Mouse (Mus musculus) ovary, postnatal 10 days (tissue): Measurements from ENCODE around the gene 1700020L24Rik.

Source experiments
- DNase-seq: peaks from one replicate; pipeline ENCODE4 v3.0.0; 2022; ENCODE audit warnings: low spot score

Gene 1700020L24Rik

DNA sequence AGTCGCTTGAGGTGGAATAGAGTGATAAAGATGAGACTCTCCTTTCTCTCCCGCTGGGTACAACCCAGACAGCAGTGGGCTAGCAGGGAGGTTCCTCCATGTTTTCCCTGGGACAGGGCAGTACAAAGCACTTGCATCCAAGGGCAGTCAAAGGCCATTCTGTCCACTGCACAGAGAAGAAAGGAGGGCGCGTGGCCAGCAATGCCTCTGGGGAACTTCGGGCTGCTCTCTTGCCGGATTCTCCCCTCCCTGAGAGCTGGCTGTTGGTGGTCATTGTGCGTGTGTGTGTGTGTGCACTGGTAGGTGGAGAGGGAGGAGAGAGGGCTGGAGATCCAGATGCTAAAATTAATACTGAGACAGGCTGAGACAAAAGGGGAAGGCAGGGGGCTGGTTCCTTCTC lies 3.8 kb downstream of the 1700020L24Rik start:
- no peak for DNase-seq

DNA sequence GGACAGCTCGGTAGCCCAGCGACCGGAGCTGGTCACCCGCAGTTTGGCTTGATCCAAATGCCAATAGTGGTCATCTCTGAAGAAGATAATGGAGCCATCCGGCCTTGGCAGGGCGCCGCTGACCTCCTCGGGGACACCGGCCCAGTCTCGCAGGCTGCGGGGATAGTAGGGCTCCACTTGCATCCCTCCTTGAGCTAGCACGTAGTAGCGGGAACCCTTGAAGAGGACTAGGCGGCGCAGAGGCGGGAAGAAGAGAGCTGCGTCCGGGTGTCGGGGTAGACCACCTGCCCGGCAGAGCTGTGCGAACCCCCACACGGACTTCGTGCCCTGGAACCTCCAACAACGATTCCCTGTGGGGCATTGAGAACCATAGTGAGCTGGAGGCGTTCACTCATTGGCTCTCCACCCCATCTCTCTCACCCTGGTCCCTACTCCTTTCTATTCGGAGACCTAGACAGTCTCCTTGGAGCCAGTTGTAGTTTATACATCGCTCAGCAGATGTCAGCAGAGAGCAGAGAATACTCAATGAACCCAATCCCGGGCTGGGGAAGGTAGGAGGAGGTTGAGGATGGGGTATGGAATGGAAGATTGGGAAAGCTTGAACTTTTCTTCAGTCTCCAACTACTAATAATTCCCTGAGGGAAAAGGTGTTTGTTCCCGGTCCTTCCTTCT lies 5.3 kb downstream of the 1700020L24Rik start:
- peak; percentile 42 for DNase-seq

DNA sequence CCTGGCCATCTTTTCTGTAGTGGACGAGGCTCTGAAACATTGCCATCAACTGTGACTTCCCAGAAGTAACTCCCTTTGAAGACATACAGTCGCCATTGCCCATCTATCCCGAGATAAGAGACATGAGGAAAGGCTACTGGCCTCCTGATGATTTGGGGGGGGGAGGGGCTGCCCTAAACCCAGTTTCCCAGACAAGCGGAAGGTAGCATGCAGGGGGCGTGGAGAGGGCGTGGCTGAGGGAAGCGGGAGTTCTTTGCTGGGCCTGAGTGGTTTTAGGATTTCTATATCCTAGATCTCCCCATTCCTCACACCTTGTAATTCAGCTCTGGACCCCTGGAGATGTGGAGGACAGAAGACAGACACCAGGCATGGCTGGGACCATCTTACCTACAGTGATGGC lies 6.3 kb downstream of the 1700020L24Rik start:
- DNase-seq = no peak

- DNase-seq = no peak
These were observed 7.5 kb downstream of the 1700020L24Rik start for GRCm38 (mm10) chr11:83445001-83445400.

DNA sequence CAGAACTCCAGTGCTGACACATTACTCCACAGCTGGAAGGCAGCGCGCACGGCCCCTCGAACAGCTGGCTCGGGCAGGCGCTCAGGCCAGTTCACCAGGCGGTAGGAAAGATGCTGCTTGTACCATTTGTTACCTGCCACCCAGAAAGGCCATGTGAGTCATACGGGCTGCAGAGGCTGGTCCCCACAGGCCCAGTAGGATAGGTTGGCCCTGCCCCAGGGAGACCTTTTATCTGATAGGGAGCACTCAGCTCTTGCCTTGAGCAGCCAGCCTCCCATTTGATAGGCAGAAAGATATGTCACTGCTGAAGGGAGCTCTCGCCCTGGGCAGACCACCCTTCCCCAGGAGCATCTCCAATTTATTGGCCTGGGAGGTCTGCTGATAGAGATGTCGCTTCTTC lies 10.1 kb downstream of the 1700020L24Rik start:
- no peak for DNase-seq

GRCm38 (mm10) chr11:83448021-83448926 lies 10.8 kb downstream of the 1700020L24Rik start:
- DNase-seq = no peak

GRCm38 (mm10) chr11:83448927-83449236 lies 11.4 kb downstream of the 1700020L24Rik start:
- DNase-seq = no peak

GRCm38 (mm10) chr11:83449298-83449697 lies 11.8 kb downstream of the 1700020L24Rik start:
- DNase-seq = no peak

DNA sequence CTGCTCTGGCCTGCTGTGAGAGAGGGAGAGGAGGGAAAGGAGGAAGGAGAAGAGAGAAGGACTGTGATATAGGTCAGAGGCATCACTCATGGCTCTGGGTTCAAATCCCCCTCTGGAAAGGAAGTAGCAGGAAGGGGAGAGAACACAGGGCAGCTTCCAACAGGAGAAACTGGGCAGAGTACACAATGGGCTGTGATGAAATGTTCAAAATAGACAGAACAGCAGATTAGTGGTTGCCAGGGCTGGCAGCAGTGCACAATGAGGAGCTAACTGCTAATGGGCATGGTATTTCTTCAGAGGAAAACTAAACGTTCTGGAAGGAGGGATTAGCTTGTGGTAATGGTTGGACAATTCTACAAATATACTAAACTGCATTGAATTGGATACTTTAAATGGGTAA lies 13.1 kb downstream of the 1700020L24Rik start:
- no peak for DNase-seq

DNA sequence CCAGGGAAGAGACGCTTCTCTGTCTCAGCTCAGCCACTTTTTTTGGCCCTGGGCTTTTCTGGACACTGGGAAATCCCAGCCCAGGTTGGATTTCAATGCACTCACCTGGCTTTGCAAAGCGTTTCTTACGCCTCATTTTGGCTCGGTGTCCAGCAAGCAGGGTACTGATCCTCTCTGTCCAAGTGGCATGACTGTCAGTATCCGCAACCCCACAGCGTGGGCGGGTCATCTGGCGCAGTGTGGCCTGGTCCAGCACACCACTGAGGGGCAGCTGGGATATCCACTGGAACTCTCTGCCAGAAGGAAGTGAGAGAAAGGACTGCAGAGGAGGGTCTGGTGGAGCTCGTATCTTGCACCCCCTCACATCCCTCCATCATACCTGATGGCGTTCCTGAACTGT lies 13.8 kb downstream of the 1700020L24Rik start:
- DNase-seq = no peak

GRCm38 (mm10) chr11:83454548-83454947 lies 17.1 kb downstream of the 1700020L24Rik start:
- DNase-seq = no peak

DNA sequence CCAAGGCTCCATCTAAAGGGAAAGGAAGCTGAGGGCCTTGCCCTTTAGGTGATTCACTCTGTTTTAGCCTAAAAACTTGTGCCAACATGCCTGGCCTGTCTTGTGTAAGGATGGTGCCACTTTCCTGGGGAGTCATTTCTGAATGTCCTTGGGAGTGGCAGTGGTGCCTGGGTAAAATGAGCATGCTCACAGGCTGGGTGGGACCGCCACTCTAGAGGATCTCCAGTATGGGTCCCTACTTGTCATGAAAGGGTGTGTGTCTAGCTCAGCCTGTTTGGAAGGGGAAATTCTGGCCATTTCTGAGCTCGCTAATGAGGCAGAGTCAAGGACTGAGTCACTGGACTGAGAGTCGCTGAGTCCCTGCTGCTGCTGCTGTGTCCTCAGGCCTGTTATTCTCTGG lies 18.1 kb downstream of the 1700020L24Rik start:
- DNase-seq = no peak

GRCm38 (mm10) chr11:83457257-83457656 lies 19.8 kb downstream of the 1700020L24Rik start:
- DNase-seq = no peak

DNA sequence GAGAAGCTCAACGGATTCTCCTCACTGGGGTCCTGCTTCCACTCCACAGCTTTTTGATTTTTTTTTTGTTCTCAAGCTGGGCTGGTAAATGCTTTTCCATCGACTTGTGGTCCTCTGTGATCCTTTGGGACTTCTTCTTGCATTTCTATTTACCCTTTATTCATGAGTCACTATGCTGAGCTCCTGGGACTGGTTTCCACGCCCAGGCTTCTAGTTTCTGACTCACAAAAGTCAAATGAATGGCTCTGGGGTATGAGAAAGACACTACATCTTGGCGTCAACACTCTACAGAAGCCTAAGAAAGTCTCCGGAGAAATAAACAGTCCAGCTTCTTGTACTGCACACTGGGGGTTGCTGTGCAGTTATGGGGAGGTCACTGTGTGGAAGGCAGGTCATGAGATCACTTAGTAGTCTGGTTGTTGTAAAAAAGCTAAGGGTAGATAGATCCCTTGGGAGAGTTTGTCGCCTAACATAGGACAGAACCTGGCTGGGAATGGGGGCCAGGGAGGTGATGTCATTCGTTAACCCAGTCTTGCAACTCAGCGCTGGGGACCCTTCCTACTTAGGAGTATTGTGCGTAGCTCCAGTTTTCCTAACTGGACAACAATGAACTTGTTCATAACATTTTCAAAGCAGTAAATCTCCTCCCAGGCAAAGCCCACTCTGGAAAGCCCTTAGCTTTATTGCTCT lies 20.6 kb downstream of the 1700020L24Rik start:
- no peak for DNase-seq

DNA sequence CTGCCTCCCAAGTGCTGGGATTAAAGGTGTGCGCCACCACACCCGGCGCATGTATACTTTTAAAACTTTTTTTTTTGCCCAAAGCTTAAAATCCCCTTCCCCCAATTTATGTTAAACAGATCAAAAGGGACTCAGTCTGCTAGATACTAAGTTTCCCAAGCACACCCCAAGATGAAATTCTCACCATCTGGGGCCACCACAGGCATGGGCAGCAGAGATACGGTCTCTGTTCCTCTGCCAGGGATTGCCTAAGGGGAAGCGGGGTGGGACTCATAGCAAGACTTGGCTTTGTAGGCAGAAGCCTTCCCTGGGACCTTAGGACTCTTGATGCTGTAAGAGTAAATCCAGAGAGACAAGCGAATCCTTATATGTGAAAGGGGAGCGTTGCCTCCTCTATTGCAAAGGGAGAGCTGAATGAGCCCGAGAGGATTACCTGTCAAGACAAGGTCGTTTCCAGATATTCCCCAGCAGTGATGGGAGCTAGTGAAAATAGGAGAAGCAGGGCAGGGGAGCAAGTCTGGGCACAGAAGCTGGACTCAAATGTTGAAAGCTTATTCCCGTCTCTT lies 24.1 kb downstream of the 1700020L24Rik start:
- DNase-seq = no peak

DNA sequence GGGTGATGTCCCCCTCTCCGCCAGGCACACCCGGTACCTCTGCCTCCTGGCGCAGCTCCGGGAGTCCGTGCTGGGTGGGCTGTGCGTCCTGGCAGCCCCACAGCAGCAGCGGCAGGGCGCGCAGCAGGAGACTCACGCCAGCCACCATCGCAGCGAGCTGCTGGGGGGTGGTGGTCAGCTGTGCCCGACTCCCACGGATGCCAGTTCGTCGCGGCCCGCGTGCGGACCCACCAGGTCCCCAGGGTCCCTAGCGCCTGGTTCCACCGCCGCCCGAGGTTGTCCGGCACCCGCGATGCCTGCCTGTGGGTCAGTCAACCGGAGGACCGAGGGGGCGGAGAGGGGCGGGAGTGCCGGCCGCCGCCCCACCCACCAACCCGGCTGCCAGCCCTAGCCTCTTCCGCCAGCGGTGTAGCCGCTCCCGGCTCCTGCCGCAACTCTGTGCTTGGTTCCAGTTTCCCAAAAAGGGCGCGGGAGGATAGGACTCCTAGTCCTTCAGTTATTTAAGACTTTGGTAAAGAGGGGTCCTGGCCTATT lies 25.3 kb downstream of the 1700020L24Rik start, which contains the start of gene Mmp28:
Gene Mmp28, minus strand, starts transcription at position 361 of the 534 bp plus-strand sequence.
- DNase-seq = no peak

DNA sequence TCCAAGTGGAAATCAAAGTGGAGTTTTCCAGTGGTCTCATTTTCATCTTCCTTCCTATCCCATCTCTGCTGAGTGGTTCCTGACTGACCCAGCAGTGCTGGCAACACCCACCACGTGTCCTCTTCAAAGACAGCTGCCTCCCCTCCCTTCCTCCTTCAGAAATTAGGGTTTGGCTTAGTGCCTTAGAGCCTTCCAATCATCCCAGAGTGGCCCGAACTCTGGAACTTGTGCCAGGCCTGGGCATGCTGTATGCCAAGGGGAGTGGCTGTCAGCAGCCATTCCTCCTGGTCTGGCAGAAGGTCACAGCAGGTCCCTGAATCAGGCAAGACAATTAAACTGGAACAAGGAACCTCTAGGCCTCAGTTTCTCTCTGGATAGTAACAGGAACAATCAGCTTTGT lies 28.5 kb downstream of the 1700020L24Rik start:
- no peak for DNase-seq

- DNase-seq = no peak
These were observed 29.7 kb downstream of the 1700020L24Rik start for GRCm38 (mm10) chr11:83467120-83467652.

GRCm38 (mm10) chr11:83468765-83469164 lies 31.3 kb downstream of the 1700020L24Rik start:
- DNase-seq = no peak

DNA sequence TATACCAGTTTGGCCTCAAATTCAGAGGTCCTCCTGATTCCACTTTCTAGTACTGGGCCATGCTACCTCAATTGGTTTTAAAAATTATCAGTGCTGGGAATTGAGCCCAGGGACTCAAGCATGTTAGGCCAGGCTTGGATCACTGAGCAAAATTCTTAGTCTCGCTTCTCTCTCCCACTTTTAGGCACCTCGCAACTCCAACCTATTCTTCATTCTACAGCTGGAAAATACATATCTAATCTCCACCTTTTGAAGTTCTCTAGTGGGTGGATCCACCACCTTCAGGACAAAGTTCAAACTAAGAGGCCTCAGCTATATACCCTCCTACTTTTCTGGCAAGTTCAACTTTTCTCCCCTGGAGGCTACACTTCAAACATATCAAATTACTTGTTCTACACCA lies 34.3 kb downstream of the 1700020L24Rik start:
- no peak for DNase-seq

DNA sequence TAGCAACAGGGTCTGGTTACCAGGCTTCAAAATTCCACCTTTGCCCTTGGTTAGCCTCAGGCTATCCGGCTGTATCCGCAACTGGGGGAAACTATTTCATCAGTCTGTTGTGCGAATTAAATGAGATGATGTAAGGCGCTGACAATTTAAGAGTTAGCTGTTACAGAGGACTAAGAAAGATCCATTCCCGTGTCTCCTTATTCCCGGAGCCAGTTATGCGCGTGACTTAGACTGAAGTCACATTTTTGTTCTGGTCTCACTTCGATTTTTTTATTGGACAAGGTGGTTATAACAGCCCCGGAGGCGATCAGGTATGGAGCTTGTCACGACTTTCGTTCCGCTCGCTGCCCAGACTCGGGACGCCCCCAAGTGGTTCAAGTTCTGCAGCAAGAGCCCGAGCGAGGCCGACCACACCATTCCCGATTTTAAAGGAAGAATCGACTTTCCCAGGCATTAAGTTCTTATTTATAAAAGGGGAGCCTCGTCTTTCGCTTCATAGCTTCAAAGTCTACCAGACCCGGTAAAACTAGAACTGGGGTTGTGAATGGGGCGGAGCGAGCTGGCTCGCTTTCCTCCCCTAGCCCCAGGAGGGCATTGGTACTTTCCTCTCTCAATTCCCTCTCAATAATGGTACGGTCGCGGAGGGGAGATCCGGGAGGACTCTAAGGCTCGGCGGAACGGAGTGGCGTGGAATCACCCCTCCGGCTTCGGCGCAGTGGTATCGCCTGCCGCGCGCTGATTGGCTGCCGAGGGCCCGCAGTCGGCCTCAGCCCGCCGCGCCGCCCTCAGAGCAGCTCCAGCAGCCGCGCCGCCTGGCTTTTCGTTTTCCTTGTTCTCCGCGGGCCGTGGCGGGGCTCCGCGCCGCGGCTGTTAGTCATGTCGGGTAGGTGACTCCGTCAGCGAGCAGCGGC lies 35.1 kb downstream of the 1700020L24Rik start, which contains the start of gene Taf15:
Gene Taf15, plus strand, starts transcription at position 763 of the 911 bp plus-strand sequence.
- peak; percentile 92 for DNase-seq
